Mouse (Mus musculus) embryonic facial prominence, embryonic 14.5 days (tissue): Measurements from ENCODE around the gene Trp53tg5. TPM values are rescaled to one million over a fixed set of nuclear protein-coding genes. Genes with fewer than 3 reads are reported as not detected.

Experiments
- ATAC-seq: fragments of 200-750 bp; cut with Nextera tagmentation; 2 replicates; pipeline ENCODE4 v1.8.0; 2017; ENCODE audit warnings: low read depth, moderate number of reproducible peaks, moderate TSS enrichment
- DNase-seq: peaks from one replicate; pipeline ENCODE4 v3.0.0-alpha.2; 2015; ENCODE audit warnings: low spot score
- H3K27ac ChIP-seq: fragments of 300-500 bp; sonication (generic); replicated peaks from 2 replicates; pipeline ENCODE4 v1.5.1; 2014; ENCODE audit warnings: low read depth, mild to moderate bottlenecking, low read length, moderate library complexity
- H3K27me3 ChIP-seq: fragments of 300-500 bp; sonication (generic); replicated peaks from 2 replicates; pipeline ENCODE4 v1.6.1; 2014; ENCODE audit warnings: low read length; ENCODE audit not compliant: control insufficient read depth, insufficient read depth
- H3K36me3 ChIP-seq: fragments of 300-500 bp; sonication (generic); 2 replicates; pipeline ENCODE4 v1.6.1; 2014; ENCODE audit warnings: low read length, mixed read lengths; ENCODE audit not compliant: control insufficient read depth, insufficient read depth
- H3K4me1 ChIP-seq: fragments of 300-500 bp; sonication (generic); 2 replicates; pipeline ENCODE4 v1.6.1; 2014; ENCODE audit warnings: antibody characterized with exemption, low read length; ENCODE audit not compliant: control insufficient read depth, insufficient read depth
- H3K4me2 ChIP-seq: fragments of 300-500 bp; sonication (generic); 2 replicates; pipeline ENCODE4 v1.6.1; 2014; ENCODE audit warnings: low read depth, mild to moderate bottlenecking, low read length, moderate library complexity, mixed read lengths
- H3K4me3 ChIP-seq: fragments of 300-500 bp; sonication (generic); 2 replicates; pipeline ENCODE4 v1.5.1; 2014; ENCODE audit warnings: low read depth, mild to moderate bottlenecking, low read length
- H3K9ac ChIP-seq: fragments of 300-500 bp; sonication (generic); 2 replicates; pipeline ENCODE4 v1.6.1; 2014; ENCODE audit warnings: low read depth, mild to moderate bottlenecking, low read length, moderate library complexity, mixed read lengths
- H3K9me3 ChIP-seq: fragments of 300-500 bp; sonication (generic); 2 replicates; pipeline ENCODE4 v1.6.1; 2016; ENCODE audit warnings: low read length; ENCODE audit not compliant: control insufficient read depth
- WGBS: fragments of 180-500 bp; shearing (Covaris S2); extraction: QIAGEN DNeasy Blood & Tissue Kit; methylation state at CpG from one replicate; pipeline ENCODE4 v1.1.7; 2014; 5-methylcytosine and 5-hydroxymethylcytosine counted together
- polyA plus RNA-seq: library from polyadenylated mRNA; unstranded; fragments of >200 nt; fragmentation: Nextera tagmentation; extraction: Ambion mirVana; gene quantifications from 2 replicates; pipeline ENCODE4 v1.2.1, GENCODE M21; 2014

The Trp53tg5 gene
- polyA plus RNA-seq, 1 experiment from 2014 or later = not detected

DNA sequence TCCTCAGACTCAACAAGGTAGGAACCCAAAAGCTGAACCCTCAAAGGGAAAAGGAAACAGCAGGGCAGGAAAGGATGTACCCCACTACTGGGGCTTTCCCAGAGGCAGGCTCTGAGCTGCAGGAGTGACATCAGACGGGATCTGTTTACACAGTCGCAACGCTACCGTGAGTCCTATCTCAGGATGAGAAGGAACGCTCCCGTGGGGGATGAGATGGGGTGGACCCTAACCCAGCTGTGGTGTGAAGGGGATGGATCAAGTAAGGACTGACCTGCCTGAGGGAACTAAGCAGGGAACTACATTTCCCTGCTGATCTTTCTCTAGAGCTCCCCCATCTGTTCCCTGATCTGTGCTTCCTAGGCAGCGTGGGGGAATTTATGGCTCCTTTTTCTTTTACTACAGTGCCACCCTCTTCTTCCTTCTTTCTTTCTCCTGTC, 16.6 kb downstream of the Trp53tg5 start, which contains the start of gene Sys1:
Gene Sys1 (plus strand): TSS at position 101 of the 437 bp plus-strand sequence.
- ATAC-seq (no peak), DNase-seq (peak; percentile 39)
- 0 out of 2 replicates have a peak within 1 kb of the TSS, but pooled peaks have one; percentile 8 for H3K27ac ChIP-seq
- H3K9ac ChIP-seq = no peak within 1 kb of the TSS
- peak within 1 kb of the TSS; percentile 35 for H3K4me2 ChIP-seq
- 0 out of 2 replicates have a peak within 1 kb of the TSS, but pooled peaks have one; percentile 1 for H3K4me3 ChIP-seq
- no peaks in the 10 kb centered on the region for H3K27me3 ChIP-seq
- H3K36me3 ChIP-seq = no peaks in the 10 kb centered on the region
- no peaks in the 10 kb centered on the region for H3K9me3 ChIP-seq
- WGBS = 8% methylated on average over 7 of the region's 7 CpGs
- peaks cover 23% of the 10 kb centered on the region for H3K4me1 ChIP-seq

- Histone ChIP-seq H3K9ac (no peak overlapping the region), H3K4me2 (peak overlapping the region; percentile 35), H3K36me3 (no peaks in the 10 kb centered on the region), H3K27ac (no peak overlapping the region), H3K4me3 (no peak overlapping the region), H3K27me3 (no peaks in the 10 kb centered on the region), H3K9me3 (no peaks in the 10 kb centered on the region), H3K4me1 (peaks cover 22% of the 10 kb centered on the region)
- ATAC-seq (no peak), DNase-seq (no peak)
- whole genome bisulfite sequencing = 83% methylated on average over 1 of the region's 1 CpGs
These were observed 17.1 kb downstream of the Trp53tg5 start for GRCm38 (mm10) chr2:164456413-164456812.

DNA sequence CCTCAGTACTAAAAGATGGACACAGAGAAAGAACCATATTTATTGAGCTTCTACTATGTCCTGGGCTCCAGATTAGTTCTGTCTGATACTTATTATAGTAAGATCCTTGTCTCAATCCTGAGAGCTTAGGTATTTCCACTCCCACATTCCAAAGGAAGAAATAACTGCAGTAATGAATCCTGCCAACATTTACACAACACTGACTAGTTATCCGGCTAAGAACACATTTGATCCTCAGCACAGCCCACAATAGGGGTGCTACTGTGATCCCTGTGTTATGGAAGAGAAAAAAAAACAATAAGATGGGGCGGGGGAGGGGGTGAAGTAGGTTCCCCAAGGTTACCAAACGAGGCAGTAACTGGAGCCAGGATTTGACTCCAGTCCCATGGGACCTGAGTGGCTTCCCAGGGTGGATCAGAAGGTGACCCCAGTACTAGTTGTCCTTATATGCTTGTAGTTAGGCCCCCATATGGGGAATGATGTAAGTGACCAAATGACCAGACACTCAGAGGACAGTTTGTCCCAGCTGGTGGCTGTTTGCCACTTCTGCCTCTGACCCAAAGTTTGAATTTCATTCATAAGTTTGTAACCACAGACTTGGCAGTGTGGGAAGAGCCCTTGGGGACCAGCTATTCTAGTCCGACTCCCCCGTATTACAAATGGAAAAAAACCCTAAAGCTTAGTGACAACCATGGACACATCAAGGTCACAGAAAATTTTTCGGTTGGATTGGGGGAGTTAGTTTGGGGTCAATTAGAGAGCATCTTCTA, 17.9 kb downstream of the Trp53tg5 start:
- no peak overlapping the region for H3K4me3 ChIP-seq
- no peak overlapping the region for H3K27ac ChIP-seq
- WGBS = 51% methylated on average over 6 of the region's 6 CpGs
- H3K27me3 ChIP-seq = no peaks in the 10 kb centered on the region
- no peak overlapping the region for H3K4me2 ChIP-seq
- H3K9me3 ChIP-seq = no peaks in the 10 kb centered on the region
- H3K9ac ChIP-seq = no peak overlapping the region
- H3K36me3 ChIP-seq = no peaks in the 10 kb centered on the region
- H3K4me1 ChIP-seq = peaks cover 22% of the 10 kb centered on the region
- DNase-seq (peak; percentile 43), ATAC-seq (no peak)

DNA sequence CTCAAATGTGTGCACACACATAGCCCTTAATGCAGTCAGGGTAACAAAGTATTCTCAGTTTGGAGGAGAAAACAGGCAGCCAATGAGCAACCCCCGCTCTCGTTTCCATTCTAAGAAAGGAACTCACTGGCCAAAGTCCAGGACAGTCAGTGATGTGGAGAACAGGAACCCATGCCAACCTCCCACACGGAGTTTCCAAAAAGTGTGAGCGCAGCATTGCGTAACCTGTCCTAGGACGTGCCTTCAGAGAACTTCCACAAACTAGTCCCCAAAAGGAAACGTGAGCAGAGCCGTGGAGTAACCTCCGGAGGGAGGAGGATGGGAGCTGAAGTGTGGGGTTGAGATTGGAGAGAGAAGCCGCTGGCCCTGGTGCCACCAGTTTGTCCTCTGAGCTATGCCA, 18.7 kb downstream of the Trp53tg5 start:
- Histone ChIP-seq H3K36me3 (no peaks in the 10 kb centered on the region), H3K4me1 (peaks cover 22% of the 10 kb centered on the region), H3K27me3 (no peaks in the 10 kb centered on the region), H3K27ac (no peak overlapping the region), H3K9me3 (peaks cover 4% of the 10 kb centered on the region; the same call in 1 of the 2 replicates), H3K9ac (no peak overlapping the region), H3K4me3 (no peak overlapping the region), H3K4me2 (no peak overlapping the region)
- 62% methylated on average over 10 of the region's 10 CpGs for WGBS
- ATAC-seq (no peak), DNase-seq (peak; percentile 65)

DNA sequence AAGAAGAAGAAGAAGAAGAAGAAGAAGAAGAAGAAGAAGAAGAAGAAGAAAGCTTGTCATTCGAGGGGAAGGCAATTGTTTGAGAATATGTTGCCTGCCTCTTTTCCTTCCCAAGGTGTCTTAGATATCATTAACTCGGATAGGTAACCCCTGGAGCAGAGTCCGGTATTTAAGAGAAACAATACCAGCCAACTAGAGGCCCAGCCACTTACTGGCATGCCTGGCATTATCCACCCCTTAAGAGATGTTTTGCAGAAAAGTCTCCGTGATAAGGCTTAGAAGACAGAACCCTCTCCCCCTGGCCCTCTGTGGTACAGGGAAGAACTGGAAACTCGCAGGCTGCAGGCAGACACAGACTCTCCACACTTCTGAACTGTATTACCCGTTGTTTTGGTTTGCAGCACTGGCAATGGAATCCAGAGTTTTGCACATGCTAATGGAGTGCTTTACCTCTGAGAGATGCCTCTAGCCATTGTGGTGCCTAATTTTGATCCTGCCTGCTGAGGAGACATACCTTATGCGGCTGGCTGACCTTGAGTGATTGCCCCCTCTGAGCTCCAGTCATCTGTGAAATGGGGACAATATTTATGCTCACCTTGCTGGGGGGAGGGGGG, 19.5 kb downstream of the Trp53tg5 start:
- ATAC-seq (no peak), DNase-seq (no peak)
- Histone ChIP-seq H3K4me3 (no peak overlapping the region), H3K4me2 (no peak overlapping the region), H3K27ac (no peak overlapping the region), H3K9ac (no peak overlapping the region), H3K9me3 (peaks cover 4% of the 10 kb centered on the region; the same call in 1 of the 2 replicates), H3K27me3 (no peaks in the 10 kb centered on the region), H3K36me3 (no peaks in the 10 kb centered on the region), H3K4me1 (peaks cover 27% of the 10 kb centered on the region)
- 59% methylated on average over 7 of the region's 7 CpGs for WGBS

DNA sequence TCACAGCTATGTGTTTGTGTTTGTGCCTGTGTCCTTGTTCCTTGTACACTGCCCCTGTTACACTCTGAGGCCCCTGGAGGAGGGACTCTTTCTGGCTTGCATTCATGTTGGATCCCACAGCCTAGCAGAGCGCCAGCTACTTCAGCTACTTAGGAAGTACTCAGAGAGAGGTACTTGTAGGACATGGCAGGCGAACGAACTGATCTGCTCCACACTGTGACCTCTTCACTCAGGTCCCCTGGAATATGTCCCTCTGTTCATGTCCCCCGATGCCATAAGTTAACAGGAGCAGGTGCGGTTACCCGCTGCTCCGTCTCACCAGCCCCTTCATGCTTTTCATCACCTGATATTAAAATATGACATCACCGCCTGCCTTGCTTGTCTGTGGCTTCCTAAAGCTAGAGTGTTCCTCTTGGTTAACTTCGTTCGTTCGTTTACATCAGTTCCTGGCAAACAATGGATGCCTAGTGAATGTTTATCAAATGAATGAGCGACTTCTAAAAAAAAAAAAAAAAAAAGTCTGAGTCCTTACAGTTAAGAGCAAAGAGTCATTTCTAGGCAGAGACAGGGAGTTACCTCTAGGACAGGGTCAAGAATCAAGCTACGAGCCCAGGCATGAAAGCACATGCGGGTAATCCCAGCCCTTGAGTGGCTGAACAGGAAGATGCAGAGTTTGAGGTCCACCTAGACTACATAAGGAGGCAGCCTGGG, 20.3 kb downstream of the Trp53tg5 start:
- H3K4me3 ChIP-seq = no peak overlapping the region
- H3K9me3 ChIP-seq = peaks cover 4% of the 10 kb centered on the region; the same call in 1 of the 2 replicates
- ATAC-seq (no peak), DNase-seq (no peak)
- no peak overlapping the region for H3K9ac ChIP-seq
- H3K27me3 ChIP-seq = no peaks in the 10 kb centered on the region
- no peak overlapping the region for H3K27ac ChIP-seq
- no peak overlapping the region for H3K4me2 ChIP-seq
- 72% methylated on average over 14 of the region's 14 CpGs for whole genome bisulfite sequencing
- peaks cover 30% of the 10 kb centered on the region for H3K4me1 ChIP-seq
- H3K36me3 ChIP-seq = no peaks in the 10 kb centered on the region

DNA sequence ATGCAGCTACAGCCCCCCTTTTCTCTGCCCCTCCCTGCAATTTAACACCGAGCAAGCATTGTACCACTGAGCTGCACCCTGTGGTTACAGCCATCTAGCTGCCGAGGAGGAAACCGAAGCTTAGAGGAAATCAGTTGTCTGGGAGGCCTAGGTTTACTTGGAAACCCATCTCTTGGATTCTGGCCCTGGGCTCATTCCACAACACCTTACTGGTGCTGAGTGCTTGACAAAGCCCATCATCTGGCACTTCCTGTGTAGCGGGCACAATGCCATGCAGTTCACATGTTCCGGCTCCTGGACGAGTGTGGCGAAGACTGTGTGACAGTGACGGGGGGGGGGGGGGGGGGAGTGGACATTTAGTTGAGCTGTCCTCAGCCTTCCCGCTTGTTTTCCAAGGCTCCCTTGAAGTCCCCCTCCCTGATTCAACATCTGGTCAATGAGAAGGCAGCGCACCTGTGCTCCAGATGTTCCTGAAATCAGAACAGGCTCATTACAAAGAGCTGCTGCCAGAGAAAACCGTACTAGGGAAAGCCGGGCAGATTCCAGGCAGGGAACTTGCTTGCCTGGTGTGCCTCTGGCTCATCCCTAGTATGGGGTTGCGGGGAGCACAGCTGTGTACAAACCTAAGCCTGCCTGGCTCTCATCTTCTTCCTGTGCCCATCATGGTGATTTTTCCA, 21.4 kb downstream of the Trp53tg5 start:
- Histone ChIP-seq H3K4me2 (no peak overlapping the region), H3K4me1 (peaks cover 30% of the 10 kb centered on the region), H3K27ac (0 out of 2 replicates have a peak overlapping the region, but pooled peaks have one; percentile 35), H3K4me3 (no peak overlapping the region), H3K27me3 (no peaks in the 10 kb centered on the region), H3K9me3 (peaks cover 4% of the 10 kb centered on the region; the same call in 1 of the 2 replicates), H3K9ac (no peak overlapping the region), H3K36me3 (no peaks in the 10 kb centered on the region)
- ATAC-seq (peak; percentile 45), DNase-seq (peak; percentile 78)
- WGBS = 21% methylated on average over 12 of the region's 13 CpGs
